8 mouse cellular contexts compared by ENCODE assay signal in genomic region chrX:163761435-163761828, GRCm38 (mm10). TPM values are rescaled to one million over a fixed set of nuclear protein-coding genes. Genes with fewer than 3 reads are reported as not detected.
DNase-seq lines count a peak whose midpoint lies in the region; ATAC-seq and TF ChIP-seq lines count a peak whose summit lies in the region.

No protein-coding gene starts in this region.

- no peaks in the 10 kb centered on the region for H3K36me3 ChIP-seq in forebrain, embryonic 11.5 days (ENCODE audit: control insufficient read depth, insufficient read depth, low read length)
- no peaks in the 10 kb centered on the region for H3K36me3 ChIP-seq in limb, embryonic 11.5 days (ENCODE audit: control insufficient read depth, insufficient read depth, low read length)
- no peaks in the 10 kb centered on the region for H3K36me3 ChIP-seq in neural tube, embryonic 15.5 days

- 0 out of 2 replicates have a peak, but pooled peaks have one; percentile 6 for ATAC-seq in forebrain, embryonic 11.5 days (replicated peaks; ENCODE audit: low FRiP score)
- ATAC-seq in limb, embryonic 11.5 days (ENCODE audit: insufficient number of reproducible peaks, low FRiP score, low TSS enrichment, low read depth) = 0 out of 2 replicates have a peak, but pooled peaks have one; percentile 21
- ATAC-seq in neural tube, embryonic 15.5 days (ENCODE audit: low FRiP score) = peak; percentile 27; the same call in 1 of the 2 replicates

- peaks cover 7% of the 10 kb centered on the region; the same call in 1 of the 2 replicates for H3K27me3 ChIP-seq in forebrain, embryonic 11.5 days (ENCODE audit: control insufficient read depth, insufficient read depth, low read length)
- peaks cover 19% of the 10 kb centered on the region for H3K27me3 ChIP-seq in limb, embryonic 11.5 days (ENCODE audit: control insufficient read depth, insufficient read depth, low read length)
- peaks cover 20% of the 10 kb centered on the region for H3K27me3 ChIP-seq in neural tube, embryonic 15.5 days (replicated peaks)

- peak overlapping the region; percentile 55 for H3K4me2 ChIP-seq in forebrain, embryonic 11.5 days (ENCODE audit: low read depth, low read length, severe bottlenecking)
- peak overlapping the region; percentile 71 for H3K4me2 ChIP-seq in limb, embryonic 11.5 days (ENCODE audit: low read depth, severe bottlenecking)
- H3K4me2 ChIP-seq in neural tube, embryonic 15.5 days = peak overlapping the region; percentile 62

- intact Hi-C loops in left cerebral cortex, adult 2 months (cut with DNase I) = no loop called here
- intact Hi-C loops in left cerebral cortex, postnatal 36 days (cut with DNase I) = no loop called here
- intact Hi-C loops in left cerebral cortex, postnatal 10 days (cut with DNase I) = no loop called here

- 26% methylated on average over 10 of the region's 10 CpGs for WGBS in forebrain, embryonic 11.5 days
- 25% methylated on average over 10 of the region's 10 CpGs for WGBS in limb, embryonic 11.5 days
- 31% methylated on average over 10 of the region's 10 CpGs for WGBS in neural tube, embryonic 15.5 days

- no peaks in the 10 kb centered on the region for H3K9me3 ChIP-seq in forebrain, embryonic 11.5 days (ENCODE audit: control insufficient read depth, low read length)
- no peaks in the 10 kb centered on the region for H3K9me3 ChIP-seq in limb, embryonic 11.5 days (ENCODE audit: control insufficient read depth, low read length)
- H3K9me3 ChIP-seq in neural tube, embryonic 15.5 days (replicated peaks) = no peaks in the 10 kb centered on the region

- H3K4me3 ChIP-seq in left cerebral cortex, adult 2 months = peak overlapping the region; percentile 44
- peak overlapping the region; percentile 34 for H3K4me3 ChIP-seq in forebrain, embryonic 11.5 days (ENCODE audit: low read depth, low read length)
- H3K4me3 ChIP-seq in limb, embryonic 11.5 days (ENCODE audit: low read depth, low read length) = peak overlapping the region; percentile 30
- H3K4me3 ChIP-seq in neural tube, embryonic 15.5 days (replicated peaks) = peak overlapping the region; percentile 43

- no peaks in the 10 kb centered on the region for H3K4me1 ChIP-seq in forebrain, embryonic 11.5 days (replicated peaks; ENCODE audit: control insufficient read depth, insufficient read depth, low read length)
- no peaks in the 10 kb centered on the region for H3K4me1 ChIP-seq in limb, embryonic 11.5 days (ENCODE audit: control insufficient read depth, insufficient read depth, low read length)
- H3K4me1 ChIP-seq in neural tube, embryonic 15.5 days = no peaks in the 10 kb centered on the region

- no peak for DNase-seq in left cerebral cortex, adult 2 months (ENCODE audit: extremely low spot score in 1 of 2, low spot score in 2 of 2)
- no peak for DNase-seq in left cerebral cortex, postnatal 36 days (ENCODE audit: low spot score in 2 of 2)
- DNase-seq in forebrain, embryonic 11.5 days (ENCODE audit: low spot score) = no peak
- DNase-seq in limb, embryonic 11.5 days (ENCODE audit: low spot score) = no peak
- DNase-seq in spleen, postnatal 10 days (ENCODE audit: low spot score in 2 of 2) = no peak
- no peak for DNase-seq in yolk sac, embryonic 10.5 days (ENCODE audit: low spot score)
- DNase-seq in left cerebral cortex, postnatal 10 days (ENCODE audit: extremely low spot score in 1 of 2, low spot score in 2 of 2) = no peak

- H3K27ac ChIP-seq in left cerebral cortex, adult 2 months = no peak overlapping the region
- no peak overlapping the region for H3K27ac ChIP-seq in forebrain, embryonic 11.5 days (ENCODE audit: low read depth, low read length)
- no peak overlapping the region for H3K27ac ChIP-seq in limb, embryonic 11.5 days (replicated peaks; ENCODE audit: low read depth, low read length)
- no peak overlapping the region for H3K27ac ChIP-seq in neural tube, embryonic 15.5 days (replicated peaks)

- no peak for TF ChIP-seq CTCF in left cerebral cortex, adult 2 months (IDR thresholded peaks at IDR 0.05)

- no peak overlapping the region for H3K9ac ChIP-seq in forebrain, embryonic 11.5 days (ENCODE audit: low read length)
- H3K9ac ChIP-seq in limb, embryonic 11.5 days (ENCODE audit: low read length) = no peak overlapping the region
- H3K9ac ChIP-seq in neural tube, embryonic 15.5 days (replicated peaks) = peak overlapping the region; percentile 41; the same call in 1 of the 2 replicates

RNA-seq across cellular contexts. Expression of gene Rnf138rt1, which starts 0.3 kb away (rescaled TPM):
- total RNA-seq in left cerebral cortex, adult 2 months (2021) = under 1 TPM; 0.58 to 0.77 TPM
- total RNA-seq in left cerebral cortex, postnatal 36 days (2021) = under 1 TPM; 0.54 to 0.68 TPM
- 0.47 and 0.68 TPM in 2 replicates for polyA plus RNA-seq in forebrain, embryonic 11.5 days (2014; fragmentation: Nextera tagmentation; extraction: Ambion mirVana)
- not detected in 2 replicates for polyA plus RNA-seq in limb, embryonic 11.5 days (2014; fragmentation: Nextera tagmentation; extraction: Ambion mirVana)
- polyA plus RNA-seq in neural tube, embryonic 15.5 days (2015; fragmentation: Nextera tagmentation; extraction: Ambion mirVana) = 3.7 and 4.6 TPM in 2 replicates
- total RNA-seq in left cerebral cortex, postnatal 10 days (2021) = 1 to 10 TPM in 1 of 2 experiments, under 1 TPM in 1; 0.79 to 1.1 TPM
